Mouse (Mus musculus): ENCODE measurements at regions not wholly inside any gene's neighbourhood (a gene's known extent, or its start where the extent isn't known, plus 50 kb on each side); places are given as distances from the start of the nearest gene placed in this dataset.

- TF ChIP-seq ZNF384 (IDR thresholded peaks at IDR 0.05; ENCODE audit: low read depth, low read length) (no peak), HCFC1 (IDR thresholded peaks at IDR 0.05; ENCODE audit: borderline replicate concordance, insufficient read depth, low read length) (no peak), MAFK (IDR thresholded peaks at IDR 0.05; ENCODE audit: insufficient read depth, low read depth, low read length) (no peak)
Observed at GRCm38 (mm10) chr2:124732593-124732992, 335.3 kb upstream of the Slc24a5 start.

Data from ES-E14 (cell line).